Mouse (Mus musculus): ENCODE data around the gene Soat1.

- no peak for TF ChIP-seq CTCF (IDR thresholded peaks at IDR 0.05; ENCODE audit: low read depth)
- no peak for TF ChIP-seq EP300 (IDR thresholded peaks at IDR 0.05; ENCODE audit: low read depth)
These were observed 13.9 kb upstream of the Soat1 start for GRCm38 (mm10) chr1:156488031-156488430.

Measured in liver, postnatal 0 days (tissue).